Mouse (Mus musculus) frontal cortex, postnatal 14 days (tissue): ENCODE results near the gene Rai14.

ENCODE experiments used
- DNase-seq, 2 experiments: peaks; one replicate each; pipeline ENCODE4 v3.0.0; 2022; ENCODE audit warnings: low spot score in 2 of 2

Rai14 gene

GRCm38 (mm10) chr15:10714409-10715138 lies at the start of gene Rai14:
Gene Rai14, minus strand, starts transcription at chr15:10714624.
- DNase-seq = peak; percentile 15 to 19

GRCm38 (mm10) chr15:10761441-10761840 lies 47.0 kb upstream of the Rai14 start:
- DNase-seq = no peak

- no peak for DNase-seq
Measured at GRCm38 (mm10) chr15:10760006-10760405, 45.6 kb upstream of the Rai14 start.

- DNase-seq = no peak
Measured at GRCm38 (mm10) chr15:10759440-10759839, 45.0 kb upstream of the Rai14 start.

GRCm38 (mm10) chr15:10758808-10759207 lies 44.4 kb upstream of the Rai14 start:
- no peak for DNase-seq

- no peak for DNase-seq
Measured at GRCm38 (mm10) chr15:10751141-10751540, 36.7 kb upstream of the Rai14 start.

- no peak for DNase-seq
Measured at GRCm38 (mm10) chr15:10750339-10750738, 35.9 kb upstream of the Rai14 start.

GRCm38 (mm10) chr15:10749678-10750077 lies 35.3 kb upstream of the Rai14 start:
- no peak for DNase-seq

GRCm38 (mm10) chr15:10747638-10748037 lies 33.2 kb upstream of the Rai14 start:
- no peak for DNase-seq

GRCm38 (mm10) chr15:10747226-10747625 lies 32.8 kb upstream of the Rai14 start:
- no peak for DNase-seq

GRCm38 (mm10) chr15:10746303-10747051 lies 32.1 kb upstream of the Rai14 start:
- DNase-seq = no peak

- DNase-seq = no peak
Measured at GRCm38 (mm10) chr15:10742441-10742840, 28.0 kb upstream of the Rai14 start.

- no peak for DNase-seq
Measured at GRCm38 (mm10) chr15:10739279-10739678, 24.9 kb upstream of the Rai14 start.

GRCm38 (mm10) chr15:10738354-10739142 lies 24.1 kb upstream of the Rai14 start:
- DNase-seq = no peak

- DNase-seq = no peak
Measured at GRCm38 (mm10) chr15:10735948-10736347, 21.5 kb upstream of the Rai14 start.

- DNase-seq = no peak
Measured at GRCm38 (mm10) chr15:10735216-10735615, 20.8 kb upstream of the Rai14 start.

- DNase-seq = no peak
Measured at GRCm38 (mm10) chr15:10731398-10731797, 17.0 kb upstream of the Rai14 start.

GRCm38 (mm10) chr15:10726272-10726671 lies 11.8 kb upstream of the Rai14 start:
- no peak for DNase-seq

GRCm38 (mm10) chr15:10724857-10725256 lies 10.4 kb upstream of the Rai14 start:
- no peak for DNase-seq

GRCm38 (mm10) chr15:10723507-10723906 lies 9.1 kb upstream of the Rai14 start:
- no peak for DNase-seq

GRCm38 (mm10) chr15:10722629-10723339 lies 8.4 kb upstream of the Rai14 start:
- no peak for DNase-seq
